Mouse (Mus musculus): ENCODE results near the gene Eci1. TPM values are rescaled to one million over a fixed set of nuclear protein-coding genes. Genes with fewer than 3 reads are reported as not detected.
"Not testable (repeated sequence)": the region's sequence is repeated elsewhere in the genome, so short reads cannot be mapped to it uniquely, and the experiment has no call there.

Eci1 gene
- total RNA-seq, 2 experiments from 2014 or later, result 165 to 199 TPM

DNA sequence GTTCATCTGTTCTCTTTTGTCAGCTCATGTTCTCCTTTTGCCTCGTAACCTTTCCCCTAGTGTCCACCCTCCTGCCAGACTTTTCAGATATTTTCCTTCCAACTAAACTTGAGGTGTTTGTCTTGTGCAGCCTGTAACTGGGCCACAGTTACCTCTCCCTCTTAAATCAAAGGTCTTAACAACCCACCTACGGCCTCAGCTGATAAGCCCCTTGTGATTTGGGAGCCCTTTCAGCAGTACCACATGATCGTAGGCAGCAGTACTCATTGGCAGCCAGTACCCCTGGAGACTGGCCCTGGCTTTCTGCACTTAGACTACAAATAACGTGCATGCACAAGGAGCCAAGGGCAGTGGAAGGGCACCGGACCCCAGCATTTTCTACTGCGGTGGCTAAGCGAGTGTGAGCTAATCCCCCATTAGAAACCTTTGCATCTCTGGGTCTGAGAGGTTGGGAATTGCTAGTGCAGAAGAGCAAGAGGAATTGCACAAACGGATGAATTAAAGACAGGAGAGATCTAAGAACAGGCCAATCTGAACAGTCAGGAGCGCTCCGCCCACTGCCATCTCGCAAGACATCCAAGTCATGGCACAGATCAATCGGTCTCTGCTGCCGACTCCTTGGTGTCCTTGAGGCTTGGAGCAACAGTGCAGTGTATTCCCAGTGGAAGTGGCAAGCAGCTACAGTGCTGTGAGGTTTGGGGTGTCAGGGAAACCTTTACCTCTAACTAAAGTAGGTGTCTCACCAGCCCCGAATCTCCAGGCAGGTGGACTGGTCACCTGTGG lies 3.0 kb downstream of the Eci1 start:
- DNase-seq (ENCODE audit: low spot score in 2 of 2), result no peak

DNA sequence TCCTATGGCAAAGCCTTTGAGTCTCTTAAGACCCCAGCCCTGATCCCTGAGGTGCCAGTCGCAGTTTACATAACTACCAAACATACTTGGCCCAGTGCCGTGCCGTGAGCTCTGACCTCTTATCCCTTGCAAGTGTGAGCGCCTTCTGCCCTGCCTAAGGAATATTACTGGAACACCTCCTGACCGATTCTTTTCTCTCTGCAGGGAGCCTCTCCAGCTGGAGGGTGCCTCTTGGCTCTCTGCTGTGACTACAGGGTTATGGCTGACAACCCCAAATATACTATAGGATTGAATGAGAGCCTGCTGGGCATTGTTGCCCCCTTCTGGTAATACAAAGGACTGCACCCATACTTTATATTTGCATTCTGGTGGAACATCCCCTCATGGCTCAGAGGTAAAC lies 10.6 kb downstream of the Eci1 start:
- no peak for DNase-seq (ENCODE audit: low spot score in 2 of 2)

GRCm38 (mm10) chr17:24440377-24440776 lies 13.9 kb downstream of the Eci1 start:
- no peak for DNase-seq (ENCODE audit: low spot score in 2 of 2)

DNA sequence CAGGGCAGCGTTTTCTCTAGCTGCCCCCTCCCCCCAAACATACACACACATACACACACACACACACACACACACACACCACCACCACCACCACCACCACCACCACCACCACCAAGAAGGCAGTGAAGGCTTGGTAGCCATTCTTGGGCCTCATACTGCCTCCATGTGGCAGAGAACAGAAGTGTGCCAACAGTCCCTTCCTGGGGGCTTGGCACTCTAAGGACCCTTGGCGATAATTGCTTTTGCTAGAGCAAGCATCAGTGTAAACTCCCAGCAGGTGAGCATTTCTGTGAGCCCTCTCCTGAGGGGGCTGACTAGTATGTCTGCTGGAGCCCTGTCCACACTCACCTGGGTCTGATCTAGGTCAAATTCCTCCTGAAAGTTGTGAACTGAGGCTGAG lies 14.7 kb downstream of the Eci1 start:
- DNase-seq (ENCODE audit: low spot score in 2 of 2), result no peak

DNA sequence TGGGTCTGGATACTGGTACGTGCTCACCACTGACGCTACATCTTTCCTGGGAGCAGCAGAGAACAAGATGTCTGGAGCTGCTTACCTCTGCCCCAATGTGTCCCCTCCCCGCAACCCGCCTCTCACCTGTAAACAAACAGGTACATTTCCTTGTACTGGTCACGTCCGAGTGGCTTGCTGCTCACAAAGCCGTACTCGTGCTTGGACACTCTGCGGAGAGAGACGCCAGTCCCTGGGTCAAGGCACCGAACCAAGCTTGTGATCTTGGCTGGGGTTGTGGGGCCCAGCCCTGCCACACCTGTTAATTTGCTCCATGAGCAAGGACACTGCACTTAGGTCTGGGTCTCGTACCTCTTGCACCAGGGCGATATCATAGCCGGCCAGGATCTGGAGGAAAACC lies 15.7 kb downstream of the Eci1 start:
- DNase-seq (ENCODE audit: low spot score in 2 of 2), result no peak

- no peak for DNase-seq (ENCODE audit: low spot score in 2 of 2)
Observed at GRCm38 (mm10) chr17:24442632-24443155, 16.3 kb downstream of the Eci1 start, which contains the start of gene Dnase1l2. Dnase1l2 (minus strand) TSS chr17:24443105.

GRCm38 (mm10) chr17:24443409-24443808 lies 17.0 kb downstream of the Eci1 start:
- DNase-seq (ENCODE audit: low spot score in 2 of 2), result no peak

GRCm38 (mm10) chr17:24446590-24446989 lies 20.1 kb downstream of the Eci1 start:
- no peak for DNase-seq (ENCODE audit: low spot score in 2 of 2)

DNA sequence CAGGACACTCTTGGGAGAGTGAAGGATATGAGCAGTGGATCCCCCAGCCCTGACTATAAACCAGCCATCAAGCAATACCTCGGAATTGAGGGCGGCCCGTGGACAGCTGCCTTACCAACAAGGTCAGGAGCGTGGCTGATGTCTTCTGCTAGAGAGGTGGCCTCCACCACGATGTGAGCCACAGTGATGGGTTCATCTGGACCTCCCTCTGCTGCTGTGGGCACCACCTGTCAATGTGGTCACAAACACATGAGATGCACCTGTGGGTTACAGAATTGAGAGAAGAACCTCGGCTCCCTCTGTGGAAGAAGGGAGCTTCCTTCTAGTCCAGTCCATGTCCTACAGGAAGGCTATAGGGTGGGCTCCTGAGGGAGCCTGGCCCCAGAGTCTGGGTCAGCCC lies 23.1 kb downstream of the Eci1 start:
- no peak for DNase-seq (ENCODE audit: low spot score in 2 of 2)

GRCm38 (mm10) chr17:24451220-24451619 lies 24.8 kb downstream of the Eci1 start:
- DNase-seq (ENCODE audit: low spot score in 2 of 2), result no peak

- DNase-seq (ENCODE audit: low spot score in 2 of 2), result no peak
Observed at GRCm38 (mm10) chr17:24453372-24453771, 26.9 kb downstream of the Eci1 start.

GRCm38 (mm10) chr17:24454218-24454755 lies 27.8 kb downstream of the Eci1 start:
- no peak for DNase-seq (ENCODE audit: low spot score in 2 of 2)

DNA sequence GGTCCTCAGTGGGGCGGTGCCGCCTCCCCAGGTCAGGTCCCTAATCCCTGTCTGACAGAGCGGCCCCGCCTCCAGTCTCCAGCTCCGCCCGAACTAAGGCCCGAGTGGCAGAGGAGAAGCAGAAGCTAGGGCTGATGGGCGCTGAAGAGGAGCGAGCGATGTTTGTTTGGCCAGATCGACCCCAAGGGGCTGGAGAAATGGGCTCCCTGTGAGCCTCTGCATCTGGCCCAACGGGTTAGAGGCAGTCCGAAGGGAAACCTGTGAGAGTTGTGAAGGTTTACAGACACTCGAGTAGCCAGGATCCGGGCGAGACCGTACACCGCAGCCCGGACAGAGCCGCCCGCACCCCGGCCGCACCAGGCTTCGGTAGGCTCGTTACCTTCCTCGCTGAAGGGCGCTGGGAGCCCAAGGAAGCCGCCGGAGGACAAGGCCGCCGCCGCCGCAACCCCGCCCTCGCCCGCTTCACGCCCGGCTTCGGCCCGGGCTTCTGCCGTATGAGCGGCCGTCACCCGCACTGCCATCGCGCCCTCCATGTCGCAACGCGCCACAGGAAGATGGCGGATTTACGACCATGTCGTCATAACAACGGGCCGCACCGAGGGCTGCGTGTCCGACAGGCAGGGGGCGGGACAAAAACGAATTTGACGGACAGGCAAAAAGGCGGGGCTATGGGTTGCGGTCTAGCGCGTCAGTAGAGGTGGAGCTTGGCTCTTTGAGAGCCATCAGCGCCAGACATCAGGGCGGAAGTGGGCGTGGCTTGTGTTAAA lies 28.5 kb downstream of the Eci1 start:
- peak; percentile 90 to 99 for DNase-seq (ENCODE audit: low spot score in 2 of 2)

DNA sequence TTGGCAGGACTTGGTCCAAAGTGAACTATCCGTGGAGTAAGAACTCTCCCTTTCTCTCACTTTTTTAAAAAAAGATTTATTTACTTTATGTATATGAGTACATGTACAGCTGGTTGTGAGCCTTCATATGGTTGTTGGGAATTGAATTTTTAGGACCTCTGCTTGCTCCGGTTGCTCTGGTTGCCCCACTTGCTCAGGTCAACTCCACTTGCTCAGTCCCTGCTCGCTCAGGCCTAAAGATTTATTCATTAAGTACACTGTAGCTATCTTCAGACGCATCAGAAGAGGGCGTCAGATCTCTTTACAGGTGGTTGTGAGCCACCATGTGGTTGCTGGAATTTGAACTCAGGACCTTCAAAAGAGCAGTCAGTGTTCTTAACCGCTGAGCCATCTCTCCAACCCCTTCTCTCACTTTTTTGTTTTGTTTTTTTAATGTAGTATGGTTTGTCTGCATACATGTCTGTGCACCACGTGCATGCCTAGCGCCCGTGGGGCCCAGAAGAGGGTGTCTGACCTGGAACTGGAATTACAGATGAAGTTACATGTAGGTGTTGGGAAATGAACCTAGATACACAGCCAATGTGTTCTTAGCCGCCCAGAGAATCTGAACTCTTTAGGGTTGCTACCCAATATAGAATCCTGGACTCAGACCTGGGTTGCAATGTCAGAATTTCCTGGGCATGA lies 29.2 kb downstream of the Eci1 start:
- DNase-seq (ENCODE audit: low spot score in 2 of 2), result not testable (repeated sequence)

DNA sequence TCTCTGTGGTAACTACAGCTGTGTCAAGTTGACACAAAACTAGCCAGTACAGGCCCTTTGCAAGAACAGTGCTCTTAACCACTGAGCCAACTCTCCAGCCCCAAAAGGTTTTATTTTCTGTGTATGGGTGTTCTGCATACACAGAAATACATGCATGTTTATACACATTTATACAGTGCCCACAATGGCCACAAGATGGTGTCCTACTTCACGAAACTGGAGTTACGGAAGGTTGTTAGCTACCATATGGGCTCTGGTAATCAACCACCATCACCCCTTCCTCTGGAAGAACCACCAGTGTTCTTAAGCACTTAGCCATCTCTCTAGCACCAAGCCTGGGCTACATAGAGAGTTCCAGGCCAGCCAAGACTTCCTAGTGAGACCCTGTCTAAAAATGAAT lies 35.1 kb downstream of the Eci1 start:
- DNase-seq (ENCODE audit: low spot score in 2 of 2), result no peak

GRCm38 (mm10) chr17:24462932-24463331 lies 36.5 kb downstream of the Eci1 start:
- no peak for DNase-seq (ENCODE audit: low spot score in 2 of 2)

- no peak for DNase-seq (ENCODE audit: low spot score in 2 of 2)
Observed at GRCm38 (mm10) chr17:24463374-24464133, 37.1 kb downstream of the Eci1 start.

- DNase-seq (ENCODE audit: low spot score in 2 of 2), result no peak
Observed at GRCm38 (mm10) chr17:24468636-24469246, 42.3 kb downstream of the Eci1 start.

DNA sequence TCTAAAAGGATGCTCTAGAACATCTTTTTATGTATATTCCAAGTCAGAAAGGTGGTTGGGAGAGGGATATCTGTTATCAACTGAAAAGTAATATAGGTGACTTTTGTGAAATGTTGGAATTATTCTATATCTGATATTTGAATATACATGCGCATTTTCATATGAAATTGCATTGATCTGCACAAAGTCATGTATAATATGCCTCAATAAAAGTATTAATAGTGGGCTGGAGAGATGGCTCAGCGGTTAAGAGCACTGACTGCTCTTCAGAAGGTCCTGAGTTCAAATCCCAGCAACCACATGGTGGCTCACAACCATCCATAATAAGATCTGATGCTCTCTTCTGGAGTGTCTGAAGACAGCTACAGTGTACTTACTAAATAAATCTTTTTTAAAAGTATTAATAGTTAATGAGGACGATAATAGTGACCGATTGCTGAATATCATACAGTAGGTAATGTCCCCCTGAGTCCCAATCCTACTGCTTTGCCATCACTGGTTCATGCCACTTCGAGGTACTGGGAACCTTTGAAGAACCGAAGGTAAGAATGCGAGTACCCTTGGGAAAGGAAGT lies 43.0 kb downstream of the Eci1 start:
- DNase-seq (ENCODE audit: low spot score in 2 of 2), result no peak
